Mouse (Mus musculus) ES-E14 (cell line): Measurements from ENCODE around the gene Rsad1.

ENCODE experiments used
- CHD2 ChIP-seq: IDR thresholded peaks from 2 replicates; pipeline ENCODE4 v1.6.1; 2014; ENCODE audit warnings: mild to moderate bottlenecking, low read depth, low read length, inconsistent platforms
- HCFC1 ChIP-seq: IDR thresholded peaks from 2 replicates; pipeline ENCODE4 v1.6.1; 2012; ENCODE audit warnings: low read length, inconsistent platforms, borderline replicate concordance; ENCODE audit not compliant: insufficient read depth
- MAFK ChIP-seq: IDR thresholded peaks from 2 replicates; pipeline ENCODE4 v1.6.1; 2014; ENCODE audit warnings: mild to moderate bottlenecking, low read depth, low read length, inconsistent platforms; ENCODE audit not compliant: insufficient read depth
- ZNF384 ChIP-seq: IDR thresholded peaks from 2 replicates; pipeline ENCODE4 v1.6.1; 2012; ENCODE audit warnings: low read depth, low read length, inconsistent platforms

DNA sequence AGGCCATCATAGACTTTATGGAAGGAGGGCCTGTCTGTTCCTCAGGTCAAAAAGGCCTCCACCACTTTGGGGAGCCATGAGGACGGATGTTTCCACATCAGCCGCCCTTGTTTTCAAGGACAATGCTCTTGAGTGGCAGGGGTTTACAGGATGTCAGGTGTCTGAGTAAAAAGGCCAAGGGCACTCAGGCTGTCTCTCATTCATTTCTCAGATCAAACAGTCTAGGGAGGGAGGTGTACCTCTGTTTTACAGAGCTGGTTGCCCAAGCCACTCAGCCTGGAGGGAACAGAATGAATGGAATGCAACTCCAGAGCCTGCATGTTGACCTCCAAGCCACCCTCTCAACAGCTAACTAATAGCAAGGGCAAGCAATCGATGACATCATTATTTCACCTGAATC, 53.6 kb downstream of the Rsad1 start:
- TF ChIP-seq MAFK = no peak
- no peak for TF ChIP-seq HCFC1
- no peak for TF ChIP-seq ZNF384
- no peak for TF ChIP-seq CHD2
